Mouse (Mus musculus) forebrain, postnatal 0 days (tissue): Measurements from ENCODE around the gene Hoxa6. TPM values are rescaled to one million over a fixed set of nuclear protein-coding genes. Genes with fewer than 3 reads are reported as not detected.

Experiments
- ATAC-seq: fragments of 200-750 bp; cut with Nextera tagmentation; 2 replicates; pipeline ENCODE4 v1.8.0; 2017; ENCODE audit warnings: mild to moderate bottlenecking, moderate library complexity
- DNase-seq: peaks from one replicate; pipeline ENCODE4 v3.0.0-alpha.2; 2015
- H3K27ac ChIP-seq: fragments of 300-500 bp; sonication (generic); 2 replicates; pipeline ENCODE4 v1.5.1; 2014; ENCODE audit warnings: low read depth, mild to moderate bottlenecking, antibody characterized with exemption, low read length, moderate library complexity, mixed read lengths
- H3K27me3 ChIP-seq: fragments of 300-500 bp; sonication (generic); 2 replicates; pipeline ENCODE4 v1.6.1; 2014; ENCODE audit warnings: mild to moderate bottlenecking, low read length, mixed read lengths; ENCODE audit not compliant: insufficient read depth
- H3K36me3 ChIP-seq: fragments of 300-500 bp; sonication (generic); 2 replicates; pipeline ENCODE4 v1.6.1; 2014; ENCODE audit warnings: mild to moderate bottlenecking, moderate library complexity; ENCODE audit not compliant: insufficient read depth
- H3K4me1 ChIP-seq: fragments of 300-500 bp; sonication (generic); 2 replicates; pipeline ENCODE4 v1.6.1; 2014; ENCODE audit warnings: antibody characterized with exemption; ENCODE audit not compliant: insufficient read depth
- H3K4me2 ChIP-seq: fragments of 300-500 bp; sonication (generic); 2 replicates; pipeline ENCODE4 v1.6.1; 2014; ENCODE audit warnings: low read depth, mild to moderate bottlenecking, moderate library complexity
- H3K4me3 ChIP-seq: fragments of 300-500 bp; sonication (generic); 2 replicates; pipeline ENCODE4 v1.5.1; 2014; ENCODE audit warnings: low read depth, low read length, mixed read lengths
- H3K9ac ChIP-seq: fragments of 300-500 bp; sonication (generic); 2 replicates; pipeline ENCODE4 v1.6.1; 2014; ENCODE audit warnings: mild to moderate bottlenecking
- H3K9me3 ChIP-seq: fragments of 300-500 bp; sonication (generic); 2 replicates; pipeline ENCODE4 v1.6.1; 2016; ENCODE audit warnings: low read length
- CTCF ChIP-seq: sonication (generic); IDR thresholded peaks from 2 replicates; pipeline ENCODE4 v1.5.1; 2016; ENCODE audit warnings: antibody characterized with exemption, control low read depth, low read depth
- WGBS: fragments of 180-500 bp; shearing (Covaris S2); extraction: QIAGEN DNeasy Blood & Tissue Kit; methylation state at CpG from one replicate; pipeline ENCODE4 v1.1.7; 2014; 5-methylcytosine and 5-hydroxymethylcytosine counted together
- polyA plus RNA-seq: library from polyadenylated mRNA; unstranded; fragments of >200 nt; fragmentation: Nextera tagmentation; extraction: Ambion mirVana; gene quantifications from 2 replicates; pipeline ENCODE4 v1.2.1, GENCODE M21; 2015
- total RNA-seq: library from RNA; depleted of rRNA; stranded (reverse); fragments of >200 nt; gene quantifications from 2 replicates; pipeline ENCODE4 v1.2.3, GENCODE M21; 2014

Gene Hoxa6
- total and polyA plus RNA-seq, 2 experiments from 2014 or later, result not detected

DNA sequence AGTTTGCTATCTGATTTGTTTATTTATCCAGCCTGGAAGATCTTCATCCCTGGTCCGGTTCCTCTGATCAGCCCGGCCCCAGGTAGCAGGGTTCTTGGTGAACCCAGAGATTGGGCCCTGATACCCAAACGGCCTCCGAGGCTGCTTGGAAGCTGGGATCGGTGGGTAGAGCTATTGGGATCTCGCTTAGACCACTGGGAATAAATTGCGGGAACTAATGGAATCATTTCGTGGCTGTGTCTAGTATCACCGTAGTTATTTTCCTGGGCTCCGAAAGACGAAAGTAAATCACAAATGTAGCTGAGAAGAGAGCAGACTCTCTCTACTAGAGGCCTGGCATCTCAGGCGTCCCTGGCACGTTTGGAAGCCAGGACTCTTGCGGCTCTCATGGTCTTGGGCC is 3.3 kb downstream of the Hoxa6 start:
- no peaks in the 10 kb centered on the region for H3K9me3 ChIP-seq
- TF ChIP-seq CTCF, result no peak
- DNase-seq (no peak), ATAC-seq (no peak)
- no peak overlapping the region for H3K9ac ChIP-seq
- H3K4me1 ChIP-seq, result no peaks in the 10 kb centered on the region
- 5% methylated on average over 14 of the region's 14 CpGs for WGBS
- no peak overlapping the region for H3K4me2 ChIP-seq
- no peak overlapping the region for H3K4me3 ChIP-seq
- H3K36me3 ChIP-seq, result no peaks in the 10 kb centered on the region
- no peak overlapping the region for H3K27ac ChIP-seq
- peaks cover 96% of the 10 kb centered on the region for H3K27me3 ChIP-seq

DNA sequence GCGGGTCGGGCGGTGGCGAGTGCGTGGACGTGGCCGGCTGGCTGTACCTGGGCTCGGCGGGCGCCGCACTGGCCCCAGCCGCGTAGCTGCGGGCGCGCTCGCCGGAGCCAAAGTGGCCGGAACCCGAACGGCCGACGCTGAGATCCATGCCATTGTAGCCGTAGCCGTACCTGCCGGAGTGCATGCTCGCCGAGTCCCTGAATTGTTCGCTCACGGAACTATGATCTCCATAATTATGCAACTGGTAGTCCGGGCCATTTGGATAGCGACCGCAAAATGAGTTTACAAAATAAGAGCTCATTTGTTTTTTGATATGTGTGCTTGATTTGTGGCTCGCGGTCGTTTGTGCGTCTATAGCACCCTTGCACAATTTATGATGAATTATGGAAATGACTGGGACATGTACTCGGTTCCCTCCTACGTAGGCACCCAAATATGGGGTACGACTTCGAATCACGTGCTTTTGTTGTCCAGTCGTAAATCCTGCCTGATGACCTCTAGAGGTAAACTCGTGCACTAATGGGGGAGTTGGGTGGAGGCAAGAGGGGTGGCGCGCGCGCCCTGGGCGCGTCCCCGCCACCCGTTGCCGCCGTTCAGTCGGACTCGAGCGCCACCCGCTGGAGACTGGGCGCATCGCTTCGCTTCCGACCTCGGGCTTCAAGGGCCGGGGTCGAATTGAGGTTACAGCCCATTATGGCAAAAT is 4.3 kb downstream of the Hoxa6 start, which contains the start of gene Hoxa5:
TSS of gene Hoxa5 (minus strand) at position 538 of the 703 bp plus-strand sequence.
- peak within 1 kb of the TSS; percentile 10; the same call in 1 of the 2 replicates for H3K4me2 ChIP-seq
- H3K9ac ChIP-seq, result no peak within 1 kb of the TSS
- no peaks in the 10 kb centered on the region for H3K9me3 ChIP-seq
- DNase-seq (no peak), ATAC-seq (no peak)
- TF ChIP-seq CTCF, result peak; percentile 71
- no peaks in the 10 kb centered on the region for H3K4me1 ChIP-seq
- H3K4me3 ChIP-seq, result peak within 1 kb of the TSS; percentile 9; the same call in 1 of the 2 replicates
- peaks cover 97% of the 10 kb centered on the region for H3K27me3 ChIP-seq
- H3K36me3 ChIP-seq, result no peaks in the 10 kb centered on the region
- WGBS, result under 1% methylated on average over 65 of the region's 65 CpGs
- H3K27ac ChIP-seq, result no peak within 1 kb of the TSS

DNA sequence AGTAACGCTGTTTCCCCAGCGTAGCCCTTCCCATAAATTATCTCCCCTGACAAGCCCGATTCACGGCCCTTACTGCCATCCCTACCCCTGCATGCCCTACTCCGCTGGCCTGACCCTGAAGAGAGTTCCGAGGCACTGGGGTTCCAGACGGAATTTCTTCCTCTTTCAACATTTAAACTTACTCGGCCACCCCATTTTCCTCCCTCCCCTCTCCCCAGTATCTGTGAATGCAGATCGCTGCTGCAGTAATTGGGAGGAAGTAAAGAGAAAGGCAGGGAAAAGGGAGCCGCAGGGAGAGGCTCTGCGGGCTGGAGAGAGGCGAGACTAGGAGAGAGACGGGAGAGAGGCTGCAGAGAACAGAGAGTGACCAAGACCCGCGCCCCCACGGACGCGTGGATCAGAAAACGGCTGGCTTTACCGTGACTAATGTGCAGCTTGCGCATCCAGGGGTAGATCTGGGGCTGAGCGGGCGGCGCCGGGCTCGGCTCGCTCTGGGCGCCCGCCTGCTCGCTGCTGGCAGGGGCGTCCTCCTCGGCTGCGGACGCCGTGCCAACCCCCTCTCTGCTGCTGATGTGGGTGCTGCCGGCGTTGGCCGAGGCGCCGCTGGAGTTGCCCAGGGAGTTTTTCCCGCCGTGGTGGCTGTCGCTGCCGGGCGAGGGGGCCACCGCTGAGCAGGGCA is 5.0 kb downstream of the Hoxa6 start:
- peak overlapping the region; percentile 10; the same call in 1 of the 2 replicates for H3K4me2 ChIP-seq
- no peak overlapping the region for H3K9ac ChIP-seq
- no peak overlapping the region for H3K4me3 ChIP-seq
- DNase-seq (no peak), ATAC-seq (no peak)
- no peaks in the 10 kb centered on the region for H3K36me3 ChIP-seq
- no peak overlapping the region for H3K27ac ChIP-seq
- no peaks in the 10 kb centered on the region for H3K4me1 ChIP-seq
- peaks cover 97% of the 10 kb centered on the region for H3K27me3 ChIP-seq
- WGBS, result 1% methylated on average over 44 of the region's 46 CpGs
- TF ChIP-seq CTCF, result no peak
- no peaks in the 10 kb centered on the region for H3K9me3 ChIP-seq

DNA sequence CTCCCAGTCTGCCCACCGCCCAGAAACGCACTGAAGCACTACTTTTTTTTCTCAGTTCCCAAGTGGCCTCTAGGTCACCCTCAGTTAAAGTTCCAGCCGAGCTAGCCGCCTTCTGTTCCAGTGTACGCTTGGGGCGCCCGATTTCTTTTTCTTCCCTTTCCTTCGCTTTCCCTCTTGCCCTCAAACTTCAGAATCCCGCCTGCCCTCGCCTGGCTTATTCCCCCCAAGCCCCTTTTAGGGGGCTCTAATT is 5.5 kb downstream of the Hoxa6 start:
- no peaks in the 10 kb centered on the region for H3K9me3 ChIP-seq
- peaks cover 97% of the 10 kb centered on the region for H3K27me3 ChIP-seq
- H3K9ac ChIP-seq, result no peak overlapping the region
- DNase-seq (no peak), ATAC-seq (no peak)
- H3K4me1 ChIP-seq, result no peaks in the 10 kb centered on the region
- under 1% methylated on average over 10 of the region's 10 CpGs for WGBS
- H3K36me3 ChIP-seq, result no peaks in the 10 kb centered on the region
- TF ChIP-seq CTCF, result no peak
- H3K4me2 ChIP-seq, result no peak overlapping the region
- H3K4me3 ChIP-seq, result no peak overlapping the region
- H3K27ac ChIP-seq, result no peak overlapping the region

DNA sequence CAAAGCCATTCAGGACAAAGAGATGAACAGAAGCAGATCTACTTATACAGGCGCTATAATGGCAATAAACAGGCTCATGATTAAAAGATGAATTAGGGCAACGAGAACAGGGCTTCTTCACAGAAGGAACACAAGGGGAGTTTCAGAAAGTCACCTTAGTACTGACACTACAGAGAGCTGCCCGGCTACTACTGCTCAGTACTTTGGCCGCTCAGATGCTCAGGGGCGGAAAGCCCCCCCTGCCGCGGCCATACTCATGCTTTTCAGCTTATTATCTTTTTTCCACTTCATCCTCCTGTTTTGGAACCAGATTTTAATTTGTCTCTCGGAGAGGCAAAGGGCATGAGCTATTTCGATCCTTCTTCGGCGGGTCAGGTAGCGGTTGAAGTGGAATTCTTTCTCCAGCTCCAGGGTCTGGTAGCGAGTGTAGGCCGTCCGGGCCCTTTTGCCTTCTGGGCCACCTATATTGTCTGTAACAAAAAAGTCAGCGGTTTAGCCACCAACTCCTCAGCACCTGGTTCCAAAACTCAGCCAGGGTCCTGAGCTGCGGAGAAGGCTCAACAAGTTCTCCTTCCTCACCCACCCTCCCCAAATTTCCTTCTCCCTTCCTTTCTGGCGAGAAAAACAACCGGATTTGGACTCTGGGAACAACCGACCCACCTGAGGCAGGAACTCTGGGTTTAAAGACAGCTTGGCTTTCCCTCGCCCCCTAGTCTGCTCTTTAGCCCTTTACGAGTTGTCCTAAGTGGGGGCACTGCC is 6.0 kb downstream of the Hoxa6 start:
- WGBS, result 2% methylated on average over 22 of the region's 22 CpGs
- no peak for ATAC-seq
- H3K4me1 ChIP-seq, result no peaks in the 10 kb centered on the region
- no peak overlapping the region for H3K4me2 ChIP-seq
- H3K36me3 ChIP-seq, result no peaks in the 10 kb centered on the region
- H3K9me3 ChIP-seq, result no peaks in the 10 kb centered on the region
- H3K27ac ChIP-seq, result no peak overlapping the region
- H3K9ac ChIP-seq, result no peak overlapping the region
- peaks cover 99% of the 10 kb centered on the region for H3K27me3 ChIP-seq
- H3K4me3 ChIP-seq, result no peak overlapping the region
- TF ChIP-seq CTCF, result no peak
- DNase-seq, result no peak

DNA sequence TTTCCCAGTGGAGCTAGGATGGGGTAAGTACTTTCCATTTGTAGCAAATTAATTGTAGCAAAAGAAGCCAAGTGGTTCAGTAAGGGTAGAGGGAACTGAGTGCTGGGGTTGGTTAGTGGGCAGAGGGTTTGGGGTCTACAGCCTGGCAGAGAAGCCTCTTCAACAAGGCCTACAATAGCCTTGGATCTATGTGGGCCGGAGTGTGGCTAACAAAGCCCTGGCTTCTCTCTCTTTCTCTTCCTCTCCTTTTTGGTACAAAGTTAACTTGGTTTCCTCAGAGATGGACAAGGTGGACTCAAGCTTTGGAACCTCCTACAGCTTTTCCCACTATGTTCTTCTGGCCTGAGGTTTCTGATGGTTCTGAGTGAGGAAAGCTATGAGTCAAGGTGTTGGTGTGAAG is 7.3 kb downstream of the Hoxa6 start:
- Histone ChIP-seq H3K4me2 (no peak overlapping the region), H3K4me1 (no peaks in the 10 kb centered on the region), H3K4me3 (no peak overlapping the region), H3K36me3 (no peaks in the 10 kb centered on the region), H3K9ac (no peak overlapping the region), H3K27me3 (peaks cover 99% of the 10 kb centered on the region), H3K27ac (no peak overlapping the region), H3K9me3 (no peaks in the 10 kb centered on the region)
- ATAC-seq (no peak), DNase-seq (no peak)
- TF ChIP-seq CTCF, result no peak
- WGBS, result 11% methylated on average over 1 of the region's 1 CpGs

DNA sequence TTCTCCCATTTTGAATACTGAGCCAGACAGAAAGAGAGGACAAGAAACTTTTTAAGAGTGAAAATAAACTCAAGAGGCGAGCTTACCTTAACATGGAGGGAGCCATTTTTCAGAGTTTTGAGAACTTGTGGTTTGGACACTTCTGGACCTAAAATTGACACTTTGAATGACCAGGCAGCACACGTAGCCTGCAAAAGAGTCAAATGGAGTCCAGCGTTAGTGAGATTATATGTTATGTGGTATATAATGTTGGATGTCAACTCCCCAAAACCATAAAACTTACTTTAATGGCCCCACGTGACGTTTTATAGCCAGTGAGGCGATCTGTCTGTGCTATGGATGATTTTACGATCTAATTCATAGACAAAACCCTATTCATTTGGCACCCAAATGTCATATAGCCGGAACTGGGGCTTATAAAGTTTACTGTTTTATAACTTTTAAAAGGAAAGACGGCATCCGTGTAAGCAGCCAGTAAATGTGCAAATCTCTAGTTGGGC is 7.7 kb downstream of the Hoxa6 start:
- Histone ChIP-seq H3K36me3 (no peaks in the 10 kb centered on the region), H3K4me3 (no peak overlapping the region), H3K9ac (no peak overlapping the region), H3K27me3 (peaks cover 99% of the 10 kb centered on the region), H3K9me3 (no peaks in the 10 kb centered on the region), H3K4me1 (no peaks in the 10 kb centered on the region), H3K4me2 (no peak overlapping the region), H3K27ac (no peak overlapping the region)
- 6% methylated on average over 10 of the region's 10 CpGs for WGBS
- DNase-seq (no peak), ATAC-seq (no peak)
- no peak for TF ChIP-seq CTCF
